Mouse (Mus musculus) midbrain, embryonic 13.5 days (tissue): ENCODE results near the gene Zmynd10. TPM values are rescaled to one million over a fixed set of nuclear protein-coding genes. Genes with fewer than 3 reads are reported as not detected.

ENCODE experiments used
- ATAC-seq: fragments of 200-750 bp; cut with Nextera tagmentation; 2 replicates; pipeline ENCODE4 v1.8.0; 2017; ENCODE audit warnings: mild to moderate bottlenecking, moderate TSS enrichment, moderate library complexity
- H3K27ac ChIP-seq: fragments of 300-500 bp; sonication (generic); 2 replicates; pipeline ENCODE4 v1.5.1; 2015; ENCODE audit warnings: inconsistent platforms, mild to moderate bottlenecking, moderate library complexity
- H3K27me3 ChIP-seq: fragments of 300-500 bp; sonication (generic); 2 replicates; pipeline ENCODE4 v1.6.1; 2015; ENCODE audit warnings: mild to moderate bottlenecking, inconsistent platforms
- H3K36me3 ChIP-seq: fragments of 300-500 bp; sonication (generic); 2 replicates; pipeline ENCODE4 v1.6.1; 2015; ENCODE audit warnings: mild to moderate bottlenecking, inconsistent platforms
- H3K4me1 ChIP-seq: fragments of 300-500 bp; sonication (generic); replicated peaks from 2 replicates; pipeline ENCODE4 v1.6.1; 2015; ENCODE audit warnings: inconsistent platforms
- H3K4me2 ChIP-seq: fragments of 300-500 bp; sonication (generic); replicated peaks from 2 replicates; pipeline ENCODE4 v1.6.1; 2015; ENCODE audit warnings: moderate library complexity, mild to moderate bottlenecking, inconsistent platforms
- H3K4me3 ChIP-seq: fragments of 300-500 bp; sonication (generic); replicated peaks from 2 replicates; pipeline ENCODE4 v1.5.1; 2015; ENCODE audit warnings: mild to moderate bottlenecking, inconsistent platforms
- H3K9ac ChIP-seq: fragments of 300-500 bp; sonication (generic); replicated peaks from 2 replicates; pipeline ENCODE4 v1.6.1; 2015; ENCODE audit warnings: mild to moderate bottlenecking, inconsistent platforms
- H3K9me3 ChIP-seq: fragments of 300-500 bp; sonication (generic); 2 replicates; pipeline ENCODE4 v1.6.1; 2016; ENCODE audit warnings: mild to moderate bottlenecking, inconsistent platforms
- WGBS: fragments of 180-500 bp; shearing (Covaris S2); methylation state at CpG from one replicate; pipeline ENCODE4 v1.1.7; 2015; 5-methylcytosine and 5-hydroxymethylcytosine counted together
- polyA plus RNA-seq: library from polyadenylated mRNA; unstranded; fragments of >200 nt; fragmentation: Nextera tagmentation; extraction: Ambion mirVana; gene quantifications from 2 replicates; pipeline ENCODE4 v1.2.1, GENCODE M21; 2015

Gene Zmynd10
- polyA plus RNA-seq, 1 experiment from 2014 or later, result 1.5 TPM

DNA sequence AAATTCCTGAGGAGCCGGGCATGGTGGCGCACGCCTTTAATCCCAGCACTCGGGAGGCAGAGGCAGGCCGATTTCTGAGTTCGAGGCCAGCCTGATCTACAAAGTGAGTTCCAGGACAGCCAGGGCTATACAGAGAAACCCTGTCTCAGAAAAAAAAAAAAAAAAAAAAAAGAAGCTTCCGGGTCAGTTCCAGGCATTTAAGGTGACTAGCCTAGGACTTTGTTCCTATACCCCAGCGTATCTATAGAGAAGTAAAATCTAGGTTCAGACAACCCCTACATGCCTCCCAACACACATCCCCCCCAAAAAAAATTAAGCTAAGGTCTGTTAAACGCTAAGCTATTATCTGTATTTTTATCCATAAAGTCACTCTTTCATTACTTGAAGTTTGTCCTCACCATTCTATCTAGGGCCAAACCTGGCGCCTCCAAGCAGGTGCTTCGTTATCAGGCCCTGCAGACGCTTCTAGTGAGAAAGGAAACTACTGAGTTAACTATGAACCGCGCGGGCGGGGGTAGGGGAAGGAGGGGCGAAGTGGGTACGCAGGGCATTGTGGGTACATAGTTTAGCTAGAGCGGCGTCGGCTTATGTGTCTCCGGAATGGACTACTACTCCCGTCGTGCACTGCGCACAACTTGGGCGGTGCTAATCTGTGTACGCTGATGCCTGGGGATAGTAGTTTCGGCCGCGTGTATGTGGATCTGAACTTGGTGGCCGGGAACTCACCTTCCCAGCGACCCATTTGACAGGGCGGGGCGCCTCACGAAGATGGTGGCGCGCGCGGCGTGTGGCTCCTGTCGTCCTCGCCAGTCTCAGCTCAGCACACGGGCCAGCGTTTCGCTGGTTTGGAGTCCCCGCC is 40.1 kb downstream of the Zmynd10 start, which contains the start of gene Ifrd2:
Ifrd2 (plus strand) TSS at position 669 of the 859 bp plus-strand sequence.
- H3K27me3 ChIP-seq, result no peaks in the 10 kb centered on the region
- H3K4me3 ChIP-seq, result peak within 1 kb of the TSS; percentile 78
- peaks cover 17% of the 10 kb centered on the region for H3K4me1 ChIP-seq
- peaks cover 40% of the 10 kb centered on the region for H3K36me3 ChIP-seq
- peak within 1 kb of the TSS; percentile 30; the same call in 1 of the 2 replicates for H3K27ac ChIP-seq
- H3K4me2 ChIP-seq, result peak within 1 kb of the TSS; percentile 82
- H3K9me3 ChIP-seq, result no peaks in the 10 kb centered on the region
- ATAC-seq, result peak; percentile 99
- H3K9ac ChIP-seq, result peak within 1 kb of the TSS; percentile 65
- 14% methylated on average over 46 of the region's 46 CpGs for WGBS

DNA sequence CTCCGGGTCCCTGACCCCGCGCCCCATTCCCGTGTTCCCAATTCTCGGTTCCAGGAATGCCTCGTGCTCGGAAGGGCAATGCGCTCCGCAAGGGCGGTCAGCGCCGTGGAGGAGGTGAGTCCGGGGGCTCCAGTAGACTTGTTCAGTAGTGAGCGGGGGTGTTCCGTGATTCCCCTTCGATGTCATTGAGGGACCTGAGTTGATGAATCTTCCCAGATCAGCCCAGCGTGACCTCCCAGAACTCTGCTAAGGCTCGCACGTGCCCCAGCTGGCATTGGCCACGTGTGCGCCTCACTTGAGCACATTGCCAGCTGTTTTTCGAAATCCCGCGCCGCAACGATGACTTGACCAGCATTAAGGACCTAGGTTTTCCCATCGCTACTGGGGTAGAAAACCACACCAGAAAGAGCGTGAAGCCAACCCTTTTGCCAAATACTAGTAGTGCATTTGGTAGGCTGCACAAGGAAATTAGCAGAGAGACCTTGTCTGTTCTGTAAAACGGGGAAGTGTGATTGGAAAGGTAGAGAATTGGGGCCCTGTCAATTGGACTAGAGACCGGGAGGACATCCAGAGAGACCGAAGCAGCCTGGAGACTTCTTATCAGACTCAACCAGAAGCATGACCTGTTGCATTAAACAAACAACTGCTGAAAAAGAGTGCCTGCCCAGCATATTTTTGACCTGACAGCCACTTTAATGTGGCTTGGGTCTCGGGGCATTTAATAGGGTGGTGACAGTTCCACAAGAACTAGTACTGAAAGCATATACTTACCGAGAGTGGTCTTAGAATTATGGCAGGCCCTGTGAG is 40.9 kb downstream of the Zmynd10 start:
- no peaks in the 10 kb centered on the region for H3K27me3 ChIP-seq
- peak overlapping the region; percentile 78 for H3K4me3 ChIP-seq
- WGBS, result 7% methylated on average over 33 of the region's 33 CpGs
- H3K4me1 ChIP-seq, result peaks cover 16% of the 10 kb centered on the region
- ATAC-seq, result no peak
- peak overlapping the region; percentile 65 for H3K9ac ChIP-seq
- peak overlapping the region; percentile 30; the same call in 1 of the 2 replicates for H3K27ac ChIP-seq
- H3K9me3 ChIP-seq, result no peaks in the 10 kb centered on the region
- H3K36me3 ChIP-seq, result peaks cover 42% of the 10 kb centered on the region
- peak overlapping the region; percentile 82 for H3K4me2 ChIP-seq

GRCm38 (mm10) chr9:107590058-107590772 is 43.1 kb downstream of the Zmynd10 start:
- Histone ChIP-seq H3K9ac (no peak overlapping the region), H3K27ac (no peak overlapping the region), H3K27me3 (no peaks in the 10 kb centered on the region), H3K36me3 (peaks cover 43% of the 10 kb centered on the region), H3K4me3 (no peak overlapping the region), H3K4me2 (no peak overlapping the region), H3K4me1 (peaks cover 18% of the 10 kb centered on the region), H3K9me3 (no peaks in the 10 kb centered on the region)
- ATAC-seq, result no peak
- WGBS, result 92% methylated on average over 25 of the region's 25 CpGs

- Histone ChIP-seq H3K9me3 (no peaks in the 10 kb centered on the region), H3K36me3 (peaks cover 43% of the 10 kb centered on the region), H3K9ac (no peak overlapping the region), H3K4me3 (no peak overlapping the region), H3K4me1 (peaks cover 18% of the 10 kb centered on the region), H3K27me3 (no peaks in the 10 kb centered on the region), H3K27ac (no peak overlapping the region), H3K4me2 (no peak overlapping the region)
- 96% methylated on average over 6 of the region's 6 CpGs for WGBS
- ATAC-seq, result no peak
Observed at GRCm38 (mm10) chr9:107590773-107591060, 43.6 kb downstream of the Zmynd10 start.

- Histone ChIP-seq H3K27ac (no peak overlapping the region), H3K4me1 (peaks cover 10% of the 10 kb centered on the region), H3K27me3 (no peaks in the 10 kb centered on the region), H3K36me3 (peaks cover 43% of the 10 kb centered on the region), H3K4me3 (no peak overlapping the region), H3K9me3 (no peaks in the 10 kb centered on the region), H3K9ac (no peak overlapping the region), H3K4me2 (no peak overlapping the region)
- ATAC-seq, result no peak
- WGBS, result 85% methylated on average over 11 of the region's 11 CpGs
Observed at GRCm38 (mm10) chr9:107593101-107593976, 46.2 kb downstream of the Zmynd10 start.

DNA sequence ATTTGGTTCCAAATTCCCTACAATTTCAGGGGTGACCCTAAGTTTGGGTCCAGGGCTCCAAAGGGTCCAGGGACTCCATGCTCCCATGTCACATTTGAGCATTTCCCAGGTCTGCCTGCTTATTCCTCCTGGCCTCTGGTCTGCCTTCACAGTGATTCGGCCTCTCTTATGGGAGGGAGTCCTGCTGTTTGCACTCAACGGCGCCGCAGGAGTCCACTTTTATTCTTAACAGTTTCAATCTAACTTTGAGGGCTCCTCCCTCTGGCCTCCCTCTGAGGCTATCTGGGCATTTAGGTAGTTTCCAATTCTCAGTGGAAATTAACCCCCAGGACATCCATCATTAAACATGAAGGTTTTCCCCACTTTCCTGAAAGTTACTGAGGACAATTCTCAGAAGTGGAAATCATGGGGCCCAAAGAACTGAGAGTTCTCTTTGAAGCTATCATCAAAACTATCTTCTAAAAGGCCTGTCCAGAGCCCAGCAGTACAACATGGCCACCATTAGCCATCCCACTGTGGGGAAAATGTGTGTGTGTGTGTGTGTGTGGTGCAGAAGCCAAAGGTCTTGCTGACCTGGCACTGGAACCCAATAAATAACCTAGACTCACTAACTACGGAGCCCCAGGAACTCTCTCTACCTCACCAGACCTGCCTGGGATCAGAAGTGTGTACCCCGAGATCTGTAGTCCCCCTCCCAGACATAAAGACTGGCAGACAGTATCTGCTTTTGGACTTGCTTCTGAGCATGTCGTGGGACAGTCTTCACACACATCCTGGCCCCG is 47.4 kb downstream of the Zmynd10 start:
- no peak overlapping the region for H3K27ac ChIP-seq
- no peak for ATAC-seq
- no peak overlapping the region for H3K4me2 ChIP-seq
- H3K27me3 ChIP-seq, result no peaks in the 10 kb centered on the region
- H3K9me3 ChIP-seq, result no peaks in the 10 kb centered on the region
- no peak overlapping the region for H3K9ac ChIP-seq
- H3K4me3 ChIP-seq, result no peak overlapping the region
- 0 out of 2 replicates have a peak, but pooled peaks cover 3% of the 10 kb centered on the region for H3K4me1 ChIP-seq
- WGBS, result 80% methylated on average over 8 of the region's 8 CpGs
- peaks cover 43% of the 10 kb centered on the region for H3K36me3 ChIP-seq

DNA sequence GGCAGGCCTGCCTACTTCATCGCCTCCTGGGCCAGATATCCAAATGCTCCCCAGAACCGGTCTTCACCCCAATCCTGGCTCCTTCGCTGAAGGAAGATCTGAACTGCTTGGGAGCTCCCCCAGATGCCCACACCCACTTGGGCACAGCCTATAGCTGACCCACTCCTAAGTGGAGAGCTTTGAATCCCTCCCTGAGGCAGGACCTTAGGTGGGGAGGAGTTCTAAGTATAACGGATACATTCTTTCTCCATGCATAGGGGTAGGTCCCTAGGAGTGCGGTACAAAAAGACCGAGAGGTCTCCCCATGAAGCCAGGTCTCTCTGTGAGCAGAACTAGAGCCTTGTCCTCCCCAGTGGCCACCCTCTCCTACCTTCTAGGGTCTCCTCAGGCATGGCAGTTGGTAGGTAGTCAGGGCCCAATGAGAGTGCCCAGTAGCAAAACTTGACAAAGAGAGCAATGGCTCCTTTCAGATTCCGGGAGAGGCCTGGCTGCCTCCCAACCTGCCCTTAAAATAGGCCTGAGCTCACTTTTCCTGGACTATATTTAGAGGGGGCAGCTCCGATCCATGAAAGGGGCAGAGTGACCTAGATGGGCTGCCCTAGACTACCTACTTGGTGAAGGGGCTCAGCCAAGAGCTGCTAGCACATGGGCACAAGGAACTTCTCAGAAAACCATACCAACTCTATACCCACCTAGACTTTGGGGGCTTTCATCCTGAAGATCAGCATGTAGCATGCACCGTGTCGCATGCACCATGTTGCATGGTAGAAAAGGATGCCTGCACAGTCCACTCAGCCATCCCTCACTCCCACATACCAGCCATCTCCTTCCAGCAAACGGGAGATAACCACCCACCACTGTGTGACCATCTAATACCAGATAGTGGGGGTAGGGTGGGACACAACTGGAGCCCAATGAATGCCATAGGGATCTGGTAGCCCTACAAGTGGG is 49.8 kb downstream of the Zmynd10 start:
- 92% methylated on average over 11 of the region's 11 CpGs for WGBS

GRCm38 (mm10) chr9:107598385-107598784 is 51.3 kb downstream of the Zmynd10 start:
- H3K27ac ChIP-seq, result no peak overlapping the region
- 78% methylated on average over 5 of the region's 5 CpGs for WGBS
- H3K4me3 ChIP-seq, result no peak overlapping the region

More for the DNA sequence above, 49.8 kb downstream of the Zmynd10 start:
- no peak overlapping the region for H3K4me3 ChIP-seq
- no peak for ATAC-seq
- 0 out of 2 replicates have a peak, but pooled peaks cover 3% of the 10 kb centered on the region for H3K4me1 ChIP-seq
- H3K27me3 ChIP-seq, result no peaks in the 10 kb centered on the region
- no peak overlapping the region for H3K27ac ChIP-seq
- H3K9ac ChIP-seq, result no peak overlapping the region
- no peak overlapping the region for H3K4me2 ChIP-seq
- peaks cover 23% of the 10 kb centered on the region for H3K36me3 ChIP-seq
- no peaks in the 10 kb centered on the region for H3K9me3 ChIP-seq

DNA sequence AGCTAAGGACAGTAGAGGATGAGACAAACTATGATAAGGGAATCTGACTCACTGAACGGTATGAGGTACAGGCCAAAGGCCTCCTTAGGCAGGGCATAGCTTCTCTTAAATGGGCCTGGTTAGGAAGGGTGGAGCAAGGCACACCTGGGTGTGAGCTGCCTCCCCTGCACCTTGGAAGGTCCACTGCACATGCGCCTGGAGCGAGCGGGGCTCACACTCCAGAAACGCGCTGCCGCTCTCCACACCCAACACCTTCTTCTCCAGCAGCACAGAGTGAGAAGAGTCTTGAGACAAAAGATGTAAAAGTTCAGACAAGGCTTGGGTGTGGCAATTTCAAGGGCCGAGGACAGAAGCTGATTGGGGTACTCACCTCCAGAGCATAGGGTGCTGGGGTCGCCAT is 52.3 kb downstream of the Zmynd10 start:
- Histone ChIP-seq H3K9me3 (no peaks in the 10 kb centered on the region), H3K36me3 (no peaks in the 10 kb centered on the region), H3K4me1 (peaks cover 11% of the 10 kb centered on the region), H3K9ac (no peak overlapping the region), H3K27ac (no peak overlapping the region), H3K4me2 (no peak overlapping the region), H3K4me3 (no peak overlapping the region), H3K27me3 (no peaks in the 10 kb centered on the region)
- no peak for ATAC-seq
- WGBS, result 87% methylated on average over 9 of the region's 9 CpGs

More at GRCm38 (mm10) chr9:107598385-107598784, 51.3 kb downstream of the Zmynd10 start:
- Histone ChIP-seq H3K4me1 (peaks cover 7% of the 10 kb centered on the region), H3K27me3 (no peaks in the 10 kb centered on the region), H3K9ac (no peak overlapping the region), H3K36me3 (peaks cover 8% of the 10 kb centered on the region), H3K9me3 (no peaks in the 10 kb centered on the region), H3K4me2 (no peak overlapping the region)
- ATAC-seq, result no peak

DNA sequence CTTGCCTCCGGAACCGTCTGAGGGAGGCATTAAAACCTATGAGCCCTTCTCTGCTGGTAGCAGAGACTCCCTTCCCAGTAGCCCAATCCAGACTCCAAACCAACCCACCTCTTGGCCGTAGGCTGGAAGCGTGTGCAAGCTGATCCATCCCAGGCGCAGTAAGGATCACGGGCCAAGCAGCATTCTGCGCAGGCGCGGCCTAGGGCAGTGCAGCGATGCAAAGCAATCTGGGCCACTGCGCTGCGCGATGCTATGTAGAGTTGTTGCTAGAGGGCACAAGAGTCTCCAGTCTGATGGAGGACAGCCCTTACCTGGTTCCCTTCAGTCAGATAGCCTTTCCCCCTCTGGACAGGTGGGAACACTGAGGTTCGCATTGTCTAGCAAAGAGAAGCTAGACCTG is 52.7 kb downstream of the Zmynd10 start:
- Histone ChIP-seq H3K4me2 (no peak overlapping the region), H3K9me3 (no peaks in the 10 kb centered on the region), H3K27ac (no peak overlapping the region), H3K36me3 (no peaks in the 10 kb centered on the region), H3K9ac (no peak overlapping the region), H3K4me3 (no peak overlapping the region), H3K4me1 (peaks cover 15% of the 10 kb centered on the region), H3K27me3 (no peaks in the 10 kb centered on the region)
- 83% methylated on average over 14 of the region's 14 CpGs for WGBS
- no peak for ATAC-seq
